Mouse (Mus musculus): Measurements from ENCODE around the gene Dnajc6. TPM values are rescaled to one million over a fixed set of nuclear protein-coding genes. Genes with fewer than 3 reads are reported as not detected.
A peak's percentile ranks its signal among the peaks of the same experiment; 100 is the strongest.

Gene Dnajc6
- 2.4 and 2.8 TPM in 2 replicates for polyA plus RNA-seq (2014; fragmentation: Nextera tagmentation; extraction: Ambion mirVana)

- no peak within 1 kb of the TSS; the same call in 1 of the 2 replicates for H3K9ac ChIP-seq (replicated peaks; ENCODE audit: low read depth, low read length)
- WGBS: 2% methylated on average over 54 of the region's 57 CpGs
- peak; percentile 48; the same call in 1 of the 2 replicates for ATAC-seq (ENCODE audit: insufficient number of reproducible peaks, insufficient read depth, low FRiP score, low read depth)
Measured at GRCm38 (mm10) chr4:101496534-101497237, at the start of gene Dnajc6. Dnajc6 (plus strand) TSS chr4:101496648.

GRCm38 (mm10) chr4:101448701-101449100 lies 47.7 kb upstream of the Dnajc6 start:
- no peak overlapping the region for H3K4me3 ChIP-seq (ENCODE audit: low read depth, low read length)
- H3K27ac ChIP-seq (ENCODE audit: low read length): no peak overlapping the region
- no peak for ATAC-seq (ENCODE audit: insufficient number of reproducible peaks, insufficient read depth, low FRiP score, low read depth)
- H3K36me3 ChIP-seq (ENCODE audit: control insufficient read depth, insufficient read depth, low read length): no peaks in the 10 kb centered on the region
- no peak overlapping the region for H3K4me2 ChIP-seq (replicated peaks; ENCODE audit: low read depth, low read length)
- H3K9ac ChIP-seq (replicated peaks; ENCODE audit: low read depth, low read length): no peak overlapping the region
- no peaks in the 10 kb centered on the region for H3K4me1 ChIP-seq (ENCODE audit: control insufficient read depth, insufficient read depth, low read length)
- H3K27me3 ChIP-seq (ENCODE audit: control insufficient read depth, insufficient read depth, low read length): no peaks in the 10 kb centered on the region
- WGBS: 74% methylated on average over 8 of the region's 8 CpGs
- no peaks in the 10 kb centered on the region for H3K9me3 ChIP-seq (ENCODE audit: control insufficient read depth, low read depth, low read length)

More at GRCm38 (mm10) chr4:101496534-101497237, at the start of gene Dnajc6:
- no peaks in the 10 kb centered on the region for H3K4me1 ChIP-seq (ENCODE audit: control insufficient read depth, insufficient read depth, low read length)
- H3K9me3 ChIP-seq (ENCODE audit: control insufficient read depth, low read depth, low read length): no peaks in the 10 kb centered on the region
- H3K4me3 ChIP-seq (ENCODE audit: low read depth, low read length): peak within 1 kb of the TSS; percentile 49
- H3K27me3 ChIP-seq (ENCODE audit: control insufficient read depth, insufficient read depth, low read length): peaks cover 19% of the 10 kb centered on the region
- peak within 1 kb of the TSS; percentile 96 for H3K4me2 ChIP-seq (replicated peaks; ENCODE audit: low read depth, low read length)
- H3K27ac ChIP-seq (ENCODE audit: low read length): no peak within 1 kb of the TSS
- H3K36me3 ChIP-seq (ENCODE audit: control insufficient read depth, insufficient read depth, low read length): no peaks in the 10 kb centered on the region

GRCm38 (mm10) chr4:101449344-101449743 lies 47.1 kb upstream of the Dnajc6 start:
- Histone ChIP-seq H3K27me3 (ENCODE audit: control insufficient read depth, insufficient read depth, low read length) (no peaks in the 10 kb centered on the region), H3K9me3 (ENCODE audit: control insufficient read depth, low read depth, low read length) (no peaks in the 10 kb centered on the region), H3K4me1 (ENCODE audit: control insufficient read depth, insufficient read depth, low read length) (no peaks in the 10 kb centered on the region), H3K27ac (ENCODE audit: low read length) (no peak overlapping the region), H3K36me3 (ENCODE audit: control insufficient read depth, insufficient read depth, low read length) (no peaks in the 10 kb centered on the region), H3K4me2 (replicated peaks; ENCODE audit: low read depth, low read length) (no peak overlapping the region), H3K9ac (replicated peaks; ENCODE audit: low read depth, low read length) (no peak overlapping the region), H3K4me3 (ENCODE audit: low read depth, low read length) (no peak overlapping the region)
- ATAC-seq (ENCODE audit: insufficient number of reproducible peaks, insufficient read depth, low FRiP score, low read depth): no peak
- WGBS: 55% methylated on average over 7 of the region's 7 CpGs

- H3K9ac ChIP-seq (replicated peaks; ENCODE audit: low read depth, low read length): no peak overlapping the region
- H3K36me3 ChIP-seq (ENCODE audit: control insufficient read depth, insufficient read depth, low read length): no peaks in the 10 kb centered on the region
- H3K4me2 ChIP-seq (replicated peaks; ENCODE audit: low read depth, low read length): no peak overlapping the region
- WGBS: 75% methylated on average over 20 of the region's 20 CpGs
- peak; percentile 46; the same call in 1 of the 2 replicates for ATAC-seq (ENCODE audit: insufficient number of reproducible peaks, insufficient read depth, low FRiP score, low read depth)
- H3K27me3 ChIP-seq (ENCODE audit: control insufficient read depth, insufficient read depth, low read length): no peaks in the 10 kb centered on the region
- H3K4me3 ChIP-seq (ENCODE audit: low read depth, low read length): no peak overlapping the region
- H3K9me3 ChIP-seq (ENCODE audit: control insufficient read depth, low read depth, low read length): no peaks in the 10 kb centered on the region
- H3K4me1 ChIP-seq (ENCODE audit: control insufficient read depth, insufficient read depth, low read length): no peaks in the 10 kb centered on the region
- no peak overlapping the region for H3K27ac ChIP-seq (ENCODE audit: low read length)
Measured at GRCm38 (mm10) chr4:101450150-101450780, 46.2 kb upstream of the Dnajc6 start.

GRCm38 (mm10) chr4:101451089-101451488 lies 45.4 kb upstream of the Dnajc6 start:
- no peaks in the 10 kb centered on the region for H3K36me3 ChIP-seq (ENCODE audit: control insufficient read depth, insufficient read depth, low read length)
- 89% methylated on average over 4 of the region's 4 CpGs for WGBS
- H3K4me1 ChIP-seq (ENCODE audit: control insufficient read depth, insufficient read depth, low read length): no peaks in the 10 kb centered on the region
- H3K9ac ChIP-seq (replicated peaks; ENCODE audit: low read depth, low read length): no peak overlapping the region
- no peak overlapping the region for H3K4me3 ChIP-seq (ENCODE audit: low read depth, low read length)
- no peak overlapping the region for H3K4me2 ChIP-seq (replicated peaks; ENCODE audit: low read depth, low read length)
- no peak for ATAC-seq (ENCODE audit: insufficient number of reproducible peaks, insufficient read depth, low FRiP score, low read depth)
- no peak overlapping the region for H3K27ac ChIP-seq (ENCODE audit: low read length)
- no peaks in the 10 kb centered on the region for H3K9me3 ChIP-seq (ENCODE audit: control insufficient read depth, low read depth, low read length)
- H3K27me3 ChIP-seq (ENCODE audit: control insufficient read depth, insufficient read depth, low read length): no peaks in the 10 kb centered on the region

- H3K36me3 ChIP-seq (ENCODE audit: control insufficient read depth, insufficient read depth, low read length): no peaks in the 10 kb centered on the region
- no peak for ATAC-seq (ENCODE audit: insufficient number of reproducible peaks, insufficient read depth, low FRiP score, low read depth)
- WGBS: 89% methylated on average over 9 of the region's 9 CpGs
Measured at GRCm38 (mm10) chr4:101452829-101453228, 43.6 kb upstream of the Dnajc6 start.

GRCm38 (mm10) chr4:101457176-101457575 lies 39.3 kb upstream of the Dnajc6 start:
- no peak for ATAC-seq (ENCODE audit: insufficient number of reproducible peaks, insufficient read depth, low FRiP score, low read depth)
- no peaks in the 10 kb centered on the region for H3K27me3 ChIP-seq (ENCODE audit: control insufficient read depth, insufficient read depth, low read length)
- 92% methylated on average over 8 of the region's 8 CpGs for WGBS
- H3K4me2 ChIP-seq (replicated peaks; ENCODE audit: low read depth, low read length): no peak overlapping the region
- H3K9me3 ChIP-seq (ENCODE audit: control insufficient read depth, low read depth, low read length): no peaks in the 10 kb centered on the region
- H3K36me3 ChIP-seq (ENCODE audit: control insufficient read depth, insufficient read depth, low read length): no peaks in the 10 kb centered on the region
- no peak overlapping the region for H3K27ac ChIP-seq (ENCODE audit: low read length)
- H3K9ac ChIP-seq (replicated peaks; ENCODE audit: low read depth, low read length): no peak overlapping the region
- H3K4me1 ChIP-seq (ENCODE audit: control insufficient read depth, insufficient read depth, low read length): no peaks in the 10 kb centered on the region
- H3K4me3 ChIP-seq (ENCODE audit: low read depth, low read length): no peak overlapping the region

More at GRCm38 (mm10) chr4:101452829-101453228, 43.6 kb upstream of the Dnajc6 start:
- H3K4me3 ChIP-seq (ENCODE audit: low read depth, low read length): no peak overlapping the region
- no peak overlapping the region for H3K27ac ChIP-seq (ENCODE audit: low read length)
- H3K4me2 ChIP-seq (replicated peaks; ENCODE audit: low read depth, low read length): no peak overlapping the region
- no peaks in the 10 kb centered on the region for H3K27me3 ChIP-seq (ENCODE audit: control insufficient read depth, insufficient read depth, low read length)
- H3K4me1 ChIP-seq (ENCODE audit: control insufficient read depth, insufficient read depth, low read length): no peaks in the 10 kb centered on the region
- no peak overlapping the region for H3K9ac ChIP-seq (replicated peaks; ENCODE audit: low read depth, low read length)
- no peaks in the 10 kb centered on the region for H3K9me3 ChIP-seq (ENCODE audit: control insufficient read depth, low read depth, low read length)

GRCm38 (mm10) chr4:101458341-101458740 lies 38.1 kb upstream of the Dnajc6 start:
- H3K4me3 ChIP-seq (ENCODE audit: low read depth, low read length): no peak overlapping the region
- no peak overlapping the region for H3K4me2 ChIP-seq (replicated peaks; ENCODE audit: low read depth, low read length)
- H3K36me3 ChIP-seq (ENCODE audit: control insufficient read depth, insufficient read depth, low read length): no peaks in the 10 kb centered on the region
- no peak overlapping the region for H3K27ac ChIP-seq (ENCODE audit: low read length)
- ATAC-seq (ENCODE audit: insufficient number of reproducible peaks, insufficient read depth, low FRiP score, low read depth): no peak
- 45% methylated on average over 2 of the region's 2 CpGs for WGBS
- H3K9me3 ChIP-seq (ENCODE audit: control insufficient read depth, low read depth, low read length): no peaks in the 10 kb centered on the region
- H3K9ac ChIP-seq (replicated peaks; ENCODE audit: low read depth, low read length): no peak overlapping the region
- H3K27me3 ChIP-seq (ENCODE audit: control insufficient read depth, insufficient read depth, low read length): no peaks in the 10 kb centered on the region
- no peaks in the 10 kb centered on the region for H3K4me1 ChIP-seq (ENCODE audit: control insufficient read depth, insufficient read depth, low read length)
